Mouse (Mus musculus): ENCODE results near the gene Dysf. TPM values are rescaled to one million over a fixed set of nuclear protein-coding genes. Genes with fewer than 3 reads are reported as not detected.
"Not testable (repeated sequence)": the region's sequence is repeated elsewhere in the genome, so short reads cannot be mapped to it uniquely, and the experiment has no call there.

The Dysf gene
- total RNA-seq (2021) = 48.0 and 57.7 TPM in 2 replicates
- long read RNA-seq, partial matches to known transcripts = 11 of 42 reads
- long read RNA-seq, other reads (novel, unspliced or antisense) = 31 of 42 reads

- DNase-seq = peak; percentile 26
These were observed at the start of gene Dysf for GRCm38 (mm10) chr6:84008363-84009171. Gene Dysf, plus strand, starts transcription at chr6:84008590.

- no peak for DNase-seq
These were observed 20.7 kb upstream of the Dysf start for GRCm38 (mm10) chr6:83987642-83988041.

GRCm38 (mm10) chr6:84002716-84003115, 5.7 kb upstream of the Dysf start:
- no peak for DNase-seq

GRCm38 (mm10) chr6:84004295-84004694, 4.1 kb upstream of the Dysf start:
- DNase-seq = no peak

GRCm38 (mm10) chr6:84009172-84009872, 932 bp downstream of the Dysf start:
- no peak for DNase-seq

- DNase-seq = no peak
These were observed 1.5 kb downstream of the Dysf start for GRCm38 (mm10) chr6:84009915-84010302.

GRCm38 (mm10) chr6:84010303-84011225, 2.2 kb downstream of the Dysf start:
- peak; percentile 27 for DNase-seq

GRCm38 (mm10) chr6:84014961-84015683, 6.7 kb downstream of the Dysf start:
- peak; percentile 67 for DNase-seq

- DNase-seq = no peak
These were observed 8.5 kb downstream of the Dysf start for GRCm38 (mm10) chr6:84016851-84017250.

GRCm38 (mm10) chr6:84017392-84017791, 9.0 kb downstream of the Dysf start:
- no peak for DNase-seq

- DNase-seq = peak; percentile 72
These were observed 10.6 kb downstream of the Dysf start for GRCm38 (mm10) chr6:84018906-84019550.

GRCm38 (mm10) chr6:84020002-84020401, 11.6 kb downstream of the Dysf start:
- no peak for DNase-seq

- no peak for DNase-seq
These were observed 13.6 kb downstream of the Dysf start for GRCm38 (mm10) chr6:84021990-84022389.

GRCm38 (mm10) chr6:84025636-84026035, 17.2 kb downstream of the Dysf start:
- no peak for DNase-seq

- DNase-seq = no peak
These were observed 20.4 kb downstream of the Dysf start for GRCm38 (mm10) chr6:84028791-84029190.

GRCm38 (mm10) chr6:84029775-84030174, 21.4 kb downstream of the Dysf start:
- DNase-seq = no peak

GRCm38 (mm10) chr6:84032516-84032915, 24.1 kb downstream of the Dysf start:
- not testable (repeated sequence) for DNase-seq

GRCm38 (mm10) chr6:84043251-84043940, 35.0 kb downstream of the Dysf start:
- no peak for DNase-seq

GRCm38 (mm10) chr6:84044679-84045078, 36.3 kb downstream of the Dysf start:
- no peak for DNase-seq

- DNase-seq = peak; percentile 32
These were observed 40.5 kb downstream of the Dysf start for GRCm38 (mm10) chr6:84048856-84049255.
